Mouse (Mus musculus): ENCODE results near the gene Dad1. TPM values are rescaled to one million over a fixed set of nuclear protein-coding genes. Genes with fewer than 3 reads are reported as not detected.

The Dad1 gene
- polyA plus RNA-seq, 1 experiment = 573 TPM

GRCm38 (mm10) chr14:54221641-54222040 is 32.3 kb downstream of the Dad1 start:
- no peak for DNase-seq
- Histone ChIP-seq H3K4me1 (ENCODE audit: control insufficient read depth, insufficient read depth, low read length) (no peaks in the 10 kb centered on the region; the same call in 1 of the 2 replicates), H3K4me3 (replicated peaks; ENCODE audit: extremely low read depth, low read depth, low read length) (no peak overlapping the region)
- 98% methylated on average over 6 of the region's 6 CpGs for WGBS
- no peak for TF ChIP-seq POLR2A (IDR thresholded peaks at IDR 0.05; ENCODE audit: borderline replicate concordance, extremely low read depth, low read depth, low read length)
- no peak for TF ChIP-seq CTCF (IDR thresholded peaks at IDR 0.05; ENCODE audit: insufficient read depth, low read length)

DNA sequence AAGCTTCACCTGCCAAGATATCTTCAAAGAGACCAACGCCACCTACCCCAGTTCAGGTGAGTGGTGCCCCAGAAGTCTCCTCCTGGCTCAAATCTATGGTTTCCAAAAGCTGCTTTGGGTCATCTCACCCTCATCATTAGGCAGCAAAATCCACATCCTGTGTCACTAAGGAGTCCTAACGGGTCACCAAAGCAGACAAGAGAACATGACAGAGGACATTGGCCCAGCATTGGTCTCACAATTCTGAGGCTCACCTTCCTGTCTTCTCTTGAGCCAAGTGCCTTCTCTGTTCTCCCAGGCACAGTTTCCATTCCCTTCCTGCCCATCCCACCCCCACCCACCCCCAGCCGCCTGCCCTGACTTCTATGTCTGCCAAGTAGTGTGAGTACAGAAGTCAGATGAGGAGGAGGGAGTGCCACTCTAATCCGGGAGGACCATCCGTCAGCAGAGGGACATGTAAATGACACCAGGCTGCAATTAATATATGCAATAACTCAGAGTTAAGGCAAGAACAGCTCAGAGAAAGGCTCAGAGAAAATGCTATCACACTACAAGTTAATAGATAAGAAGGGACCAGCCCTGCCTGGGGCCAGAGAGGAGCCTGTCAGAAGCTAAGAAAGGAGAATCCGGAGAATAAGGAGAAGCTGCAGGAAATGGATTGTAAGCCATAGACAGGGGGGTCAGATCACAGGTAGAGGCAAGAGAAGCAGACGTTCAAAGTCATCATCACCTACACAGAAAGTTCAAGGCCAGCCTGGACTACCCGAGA is 33.0 kb downstream of the Dad1 start:
- no peak for TF ChIP-seq CTCF (IDR thresholded peaks at IDR 0.05; ENCODE audit: insufficient read depth, low read length)
- no peak for TF ChIP-seq POLR2A (IDR thresholded peaks at IDR 0.05; ENCODE audit: borderline replicate concordance, extremely low read depth, low read depth, low read length)
- no peak for DNase-seq
- Histone ChIP-seq H3K4me1 (ENCODE audit: control insufficient read depth, insufficient read depth, low read length) (no peaks in the 10 kb centered on the region), H3K4me3 (replicated peaks; ENCODE audit: extremely low read depth, low read depth, low read length) (no peak overlapping the region)
- 58% methylated on average over 8 of the region's 8 CpGs for WGBS

DNA sequence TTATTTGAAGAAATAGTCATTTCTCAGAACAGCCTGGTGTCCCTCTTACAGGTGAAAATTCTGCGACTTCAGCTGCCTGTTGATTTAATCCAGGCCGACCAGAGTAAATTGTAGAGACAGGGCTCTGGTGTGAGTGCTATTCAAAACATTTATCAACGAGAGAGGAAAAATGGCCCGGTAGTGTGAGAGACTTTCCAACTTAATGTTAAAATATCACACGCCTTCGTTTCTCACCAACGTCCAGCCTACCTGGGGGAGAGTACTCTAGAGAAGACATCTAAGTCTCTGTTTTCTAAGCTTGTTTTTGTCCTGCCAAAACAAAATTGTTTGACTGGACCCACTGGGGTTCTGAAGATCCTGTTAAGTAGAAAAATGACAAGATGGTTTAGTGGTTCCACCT is 34.1 kb downstream of the Dad1 start:
- H3K4me3 ChIP-seq (replicated peaks; ENCODE audit: extremely low read depth, low read depth, low read length) = no peak overlapping the region
- DNase-seq = no peak
- TF ChIP-seq CTCF (IDR thresholded peaks at IDR 0.05; ENCODE audit: insufficient read depth, low read length) = no peak
- TF ChIP-seq POLR2A (IDR thresholded peaks at IDR 0.05; ENCODE audit: borderline replicate concordance, extremely low read depth, low read depth, low read length) = no peak
- WGBS = 71% methylated on average over 7 of the region's 7 CpGs
- peaks cover 2% of the 10 kb centered on the region; the same call in 1 of the 2 replicates for H3K4me1 ChIP-seq (ENCODE audit: control insufficient read depth, insufficient read depth, low read length)

GRCm38 (mm10) chr14:54219256-54219655 is 34.6 kb downstream of the Dad1 start:
- no peak for DNase-seq
- WGBS = 64% methylated on average over 8 of the region's 8 CpGs
- TF ChIP-seq POLR2A (IDR thresholded peaks at IDR 0.05; ENCODE audit: borderline replicate concordance, extremely low read depth, low read depth, low read length) (no peak), CTCF (IDR thresholded peaks at IDR 0.05; ENCODE audit: insufficient read depth, low read length) (no peak)
- Histone ChIP-seq H3K4me1 (ENCODE audit: control insufficient read depth, insufficient read depth, low read length) (peaks cover 3% of the 10 kb centered on the region; the same call in 1 of the 2 replicates), H3K4me3 (replicated peaks; ENCODE audit: extremely low read depth, low read depth, low read length) (no peak overlapping the region)

GRCm38 (mm10) chr14:54218721-54219120 is 35.2 kb downstream of the Dad1 start:
- 79% methylated on average over 9 of the region's 9 CpGs for WGBS
- TF ChIP-seq CTCF (IDR thresholded peaks at IDR 0.05; ENCODE audit: insufficient read depth, low read length) (no peak), POLR2A (IDR thresholded peaks at IDR 0.05; ENCODE audit: borderline replicate concordance, extremely low read depth, low read depth, low read length) (no peak)
- Histone ChIP-seq H3K4me3 (replicated peaks; ENCODE audit: extremely low read depth, low read depth, low read length) (no peak overlapping the region), H3K4me1 (ENCODE audit: control insufficient read depth, insufficient read depth, low read length) (peaks cover 3% of the 10 kb centered on the region; the same call in 1 of the 2 replicates)
- DNase-seq = no peak

- no peak for TF ChIP-seq POLR2A (IDR thresholded peaks at IDR 0.05; ENCODE audit: borderline replicate concordance, extremely low read depth, low read depth, low read length)
- no peak for TF ChIP-seq CTCF (IDR thresholded peaks at IDR 0.05; ENCODE audit: insufficient read depth, low read length)
- Histone ChIP-seq H3K4me3 (replicated peaks; ENCODE audit: extremely low read depth, low read depth, low read length) (no peak overlapping the region), H3K4me1 (ENCODE audit: control insufficient read depth, insufficient read depth, low read length) (peaks cover 3% of the 10 kb centered on the region; the same call in 1 of the 2 replicates)
- 42% methylated on average over 1 of the region's 1 CpGs for WGBS
- no peak for DNase-seq
Measured at GRCm38 (mm10) chr14:54218233-54218632, 35.7 kb downstream of the Dad1 start.

DNA sequence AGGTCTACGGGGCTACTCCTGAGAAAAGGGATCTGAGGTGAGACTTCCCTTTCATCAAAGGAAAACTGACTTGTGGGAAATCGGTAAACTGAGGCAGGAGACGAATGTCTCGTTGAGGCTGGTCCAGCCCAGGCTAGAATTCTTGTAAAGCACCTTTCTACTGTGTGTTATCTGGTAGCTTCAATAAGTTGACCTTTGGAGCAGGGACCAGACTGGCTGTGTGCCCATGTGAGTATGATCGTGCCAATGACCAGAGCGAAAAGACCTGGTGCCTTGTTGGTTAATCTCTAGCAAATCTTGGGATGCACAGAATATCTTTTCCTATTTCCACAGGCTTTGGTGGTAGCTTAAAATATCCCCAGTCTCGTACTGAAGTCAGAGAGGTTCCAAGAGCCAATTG is 37.8 kb downstream of the Dad1 start:
- peaks cover 3% of the 10 kb centered on the region; the same call in 1 of the 2 replicates for H3K4me1 ChIP-seq (ENCODE audit: control insufficient read depth, insufficient read depth, low read length)
- 80% methylated on average over 7 of the region's 7 CpGs for WGBS
- TF ChIP-seq CTCF (IDR thresholded peaks at IDR 0.05; ENCODE audit: insufficient read depth, low read length) = no peak
- no peak for TF ChIP-seq POLR2A (IDR thresholded peaks at IDR 0.05; ENCODE audit: borderline replicate concordance, extremely low read depth, low read depth, low read length)
- no peak for DNase-seq
- H3K4me3 ChIP-seq (replicated peaks; ENCODE audit: extremely low read depth, low read depth, low read length) = no peak overlapping the region

GRCm38 (mm10) chr14:54214901-54215300 is 39.0 kb downstream of the Dad1 start:
- 44% methylated on average over 10 of the region's 10 CpGs for WGBS
- Histone ChIP-seq H3K4me3 (replicated peaks; ENCODE audit: extremely low read depth, low read depth, low read length) (no peak overlapping the region), H3K4me1 (ENCODE audit: control insufficient read depth, insufficient read depth, low read length) (peaks cover 3% of the 10 kb centered on the region; the same call in 1 of the 2 replicates)
- TF ChIP-seq CTCF (IDR thresholded peaks at IDR 0.05; ENCODE audit: insufficient read depth, low read length) (no peak), POLR2A (IDR thresholded peaks at IDR 0.05; ENCODE audit: borderline replicate concordance, extremely low read depth, low read depth, low read length) (no peak)
- no peak for DNase-seq

GRCm38 (mm10) chr14:54214477-54214876 is 39.4 kb downstream of the Dad1 start:
- peaks cover 3% of the 10 kb centered on the region; the same call in 1 of the 2 replicates for H3K4me1 ChIP-seq (ENCODE audit: control insufficient read depth, insufficient read depth, low read length)

DNA sequence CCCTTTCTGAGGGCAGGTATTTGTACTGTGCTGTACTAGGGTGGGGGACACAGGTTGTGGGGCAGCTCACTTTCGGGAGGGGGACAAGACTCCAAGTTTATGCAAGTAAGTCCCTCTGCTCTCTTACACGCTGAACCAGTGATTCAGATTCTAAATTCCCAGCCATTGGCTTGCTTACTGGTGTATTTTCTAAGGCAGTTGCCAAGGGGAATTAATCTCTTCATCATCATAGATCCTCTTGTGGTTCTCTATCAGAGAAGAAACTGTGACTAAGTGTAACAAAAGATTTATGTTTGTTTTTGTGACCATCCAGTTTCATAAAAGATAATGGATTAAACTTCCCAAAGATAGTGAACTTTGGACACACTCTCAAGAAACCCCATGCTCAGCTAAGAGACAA is 40.2 kb downstream of the Dad1 start:
- DNase-seq = no peak
- Histone ChIP-seq H3K4me3 (replicated peaks; ENCODE audit: extremely low read depth, low read depth, low read length) (no peak overlapping the region), H3K4me1 (ENCODE audit: control insufficient read depth, insufficient read depth, low read length) (peaks cover 3% of the 10 kb centered on the region; the same call in 1 of the 2 replicates)
- TF ChIP-seq CTCF (IDR thresholded peaks at IDR 0.05; ENCODE audit: insufficient read depth, low read length) (no peak), POLR2A (IDR thresholded peaks at IDR 0.05; ENCODE audit: borderline replicate concordance, extremely low read depth, low read depth, low read length) (no peak)
- WGBS = 90% methylated on average over 2 of the region's 2 CpGs

More at GRCm38 (mm10) chr14:54214477-54214876, 39.4 kb downstream of the Dad1 start:
- no peak for DNase-seq
- no peak for TF ChIP-seq CTCF (IDR thresholded peaks at IDR 0.05; ENCODE audit: insufficient read depth, low read length)
- TF ChIP-seq POLR2A (IDR thresholded peaks at IDR 0.05; ENCODE audit: borderline replicate concordance, extremely low read depth, low read depth, low read length) = no peak
- WGBS = 27% methylated on average over 2 of the region's 2 CpGs
- no peak overlapping the region for H3K4me3 ChIP-seq (replicated peaks; ENCODE audit: extremely low read depth, low read depth, low read length)

Data from lung, adult 2 months (tissue).